Mouse (Mus musculus): Measurements from ENCODE around the gene Zbtb16. TPM values are rescaled to one million over a fixed set of nuclear protein-coding genes. Genes with fewer than 3 reads are reported as not detected.

Zbtb16 gene
- total RNA-seq, 1 experiment from 2014 or later: 7.3 TPM

DNA sequence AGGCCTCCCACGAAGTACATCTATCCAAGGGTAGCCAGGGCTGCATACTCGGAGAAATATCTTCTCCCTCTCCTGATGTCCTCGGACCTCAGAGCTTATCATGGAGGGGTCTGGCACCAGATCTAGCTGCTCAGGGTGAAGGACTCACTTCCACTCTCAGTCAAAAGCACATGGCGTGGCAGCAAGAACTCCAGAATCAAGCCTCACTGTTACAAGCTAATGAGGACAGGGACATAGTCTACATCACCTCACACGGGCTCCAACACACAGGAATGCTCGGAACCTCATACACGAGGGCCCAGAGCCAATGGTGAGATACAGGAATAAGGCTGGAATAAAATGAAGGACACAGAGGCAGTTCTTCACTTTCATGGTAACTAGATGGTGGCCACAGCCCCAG, 7.2 kb downstream of the Zbtb16 start:
- ATAC-seq (replicated peaks; ENCODE audit: low read depth, poor library complexity, severe bottlenecking): no peak

DNA sequence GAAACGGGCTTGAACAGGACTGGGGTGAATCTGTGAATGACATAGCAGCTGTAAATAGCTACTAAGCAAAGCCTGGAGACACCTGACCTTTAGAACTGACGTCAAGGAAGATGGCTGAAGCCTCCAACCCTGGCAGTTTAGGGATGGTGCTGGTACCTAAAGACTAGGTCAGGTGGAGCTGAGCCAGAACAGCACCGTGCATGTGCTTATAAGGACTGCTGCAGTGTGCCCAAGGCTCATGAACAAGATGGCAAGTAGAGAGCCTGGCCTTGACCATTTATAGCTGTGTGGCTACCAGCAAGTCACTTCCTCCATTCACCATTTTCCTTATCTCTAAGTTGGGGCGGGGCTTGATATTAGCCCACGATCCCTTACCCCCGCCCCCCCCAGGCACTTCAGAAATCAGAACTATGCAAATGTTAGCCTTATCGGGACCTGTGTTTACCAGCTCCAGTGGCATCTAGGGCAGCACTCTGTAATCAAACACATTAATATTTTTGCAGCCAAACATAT, 9.6 kb downstream of the Zbtb16 start:
- 0 out of 2 replicates have a peak, but pooled peaks have one; percentile 5 for ATAC-seq (replicated peaks; ENCODE audit: low read depth, poor library complexity, severe bottlenecking)

DNA sequence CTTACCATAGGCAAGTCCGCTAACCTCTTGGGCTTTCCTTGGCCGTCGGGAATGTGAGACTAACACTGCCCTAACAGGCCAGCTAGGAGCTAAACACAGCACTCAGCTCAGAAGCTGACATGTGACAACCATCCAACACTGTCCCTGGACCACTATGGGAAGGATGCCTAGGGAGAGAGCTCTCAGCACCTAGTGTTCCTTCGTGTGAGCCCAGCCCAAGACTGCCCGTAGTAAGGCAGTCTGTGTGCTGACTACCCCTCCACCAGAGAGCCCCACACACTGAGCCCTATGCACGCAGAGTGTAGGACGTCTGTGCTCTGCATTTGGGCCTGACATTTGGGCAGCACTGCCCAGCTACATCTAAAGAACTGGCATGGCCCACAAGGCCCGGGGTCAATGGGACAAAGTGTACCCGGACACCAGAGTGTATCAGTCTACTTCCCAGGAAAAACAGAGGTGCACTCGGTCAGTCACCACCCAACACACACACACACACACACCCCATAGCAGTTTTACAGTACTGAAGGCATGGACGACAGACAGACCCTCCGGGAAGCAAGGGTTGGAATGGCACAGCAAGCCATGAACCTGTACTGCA, 11.4 kb downstream of the Zbtb16 start:
- ATAC-seq (replicated peaks; ENCODE audit: low read depth, poor library complexity, severe bottlenecking): no peak

GRCm38 (mm10) chr9:48823851-48824250, 12.2 kb downstream of the Zbtb16 start:
- no peak for ATAC-seq (replicated peaks; ENCODE audit: low read depth, poor library complexity, severe bottlenecking)

- no peak for ATAC-seq (replicated peaks; ENCODE audit: low read depth, poor library complexity, severe bottlenecking)
Observed at GRCm38 (mm10) chr9:48823319-48823705, 12.7 kb downstream of the Zbtb16 start.

GRCm38 (mm10) chr9:48822586-48823318, 13.3 kb downstream of the Zbtb16 start:
- no peak for ATAC-seq (replicated peaks; ENCODE audit: low read depth, poor library complexity, severe bottlenecking)

DNA sequence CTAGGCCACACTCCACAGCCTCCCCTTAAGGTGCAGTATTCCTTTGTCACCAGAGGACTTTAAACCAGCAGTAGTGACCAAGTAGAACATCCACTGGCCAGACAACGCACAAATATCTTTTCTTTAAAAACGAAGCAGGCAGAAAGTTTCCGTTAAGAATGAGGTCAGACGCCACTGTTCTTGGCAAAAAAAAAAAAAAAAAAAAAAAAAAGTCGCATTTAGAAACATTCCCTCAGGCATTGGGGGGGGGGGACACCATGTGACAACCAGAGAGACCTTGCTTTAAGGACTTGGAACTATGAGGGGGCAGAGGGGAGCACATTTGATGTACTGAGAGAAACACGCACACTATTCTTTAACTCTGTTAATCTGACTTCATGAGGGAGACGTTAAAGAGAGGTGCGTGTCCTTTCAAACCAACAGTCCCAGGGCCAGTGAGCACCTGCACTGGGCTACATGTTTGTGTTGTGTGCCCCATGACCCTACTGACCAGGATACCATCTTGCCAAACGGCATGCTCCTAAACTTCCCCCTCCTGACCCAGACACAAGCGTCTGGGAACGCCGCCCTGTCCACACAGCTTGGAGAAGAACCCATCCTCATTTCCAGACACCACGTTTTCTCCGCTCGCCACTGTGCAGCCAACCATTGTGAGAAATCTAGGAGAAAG, 14.0 kb downstream of the Zbtb16 start:
- ATAC-seq (replicated peaks; ENCODE audit: low read depth, poor library complexity, severe bottlenecking): no peak

GRCm38 (mm10) chr9:48821431-48821830, 14.6 kb downstream of the Zbtb16 start:
- peak; percentile 54 for ATAC-seq (replicated peaks; ENCODE audit: low read depth, poor library complexity, severe bottlenecking)

DNA sequence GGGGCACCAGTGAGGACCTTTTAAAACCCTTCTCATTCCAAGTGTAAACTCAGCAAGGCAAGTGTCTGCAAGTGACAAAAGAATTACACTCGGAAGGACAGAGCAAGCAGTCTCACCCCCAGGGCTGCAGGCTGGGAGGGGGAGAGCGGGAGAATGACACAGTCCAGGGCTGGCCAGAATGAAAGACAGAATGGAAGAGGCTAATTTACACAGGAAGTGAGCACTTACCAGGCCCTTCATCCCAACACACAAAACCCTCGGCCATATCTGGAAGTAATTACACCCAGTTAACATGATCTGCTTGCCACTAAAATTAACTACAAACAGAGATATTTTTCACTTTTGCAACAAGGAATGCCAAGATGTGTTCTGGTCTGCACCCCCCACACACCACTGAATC, 15.2 kb downstream of the Zbtb16 start:
- ATAC-seq (replicated peaks; ENCODE audit: low read depth, poor library complexity, severe bottlenecking): no peak

- no peak for ATAC-seq (replicated peaks; ENCODE audit: low read depth, poor library complexity, severe bottlenecking)
Observed at GRCm38 (mm10) chr9:48819695-48820094, 16.3 kb downstream of the Zbtb16 start.

DNA sequence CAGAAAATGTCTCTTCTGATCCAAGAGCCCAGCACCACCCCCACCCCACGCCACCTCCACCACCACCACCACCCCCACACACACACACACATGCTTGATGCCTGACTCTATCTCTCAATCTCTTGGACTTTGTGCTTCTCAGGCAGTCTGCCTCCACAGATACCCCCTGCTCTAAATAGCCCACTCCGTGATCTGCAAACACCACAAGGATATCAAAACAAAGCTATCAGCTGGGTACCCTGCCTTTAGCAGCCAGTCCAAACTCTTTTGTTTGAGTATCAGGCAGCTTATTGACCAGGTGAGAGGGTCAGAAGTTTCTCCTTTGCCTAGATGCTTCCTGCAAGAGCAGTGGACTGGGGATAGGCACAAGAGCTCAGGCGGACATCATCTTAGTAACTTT, 16.9 kb downstream of the Zbtb16 start:
- no peak for ATAC-seq (replicated peaks; ENCODE audit: low read depth, poor library complexity, severe bottlenecking)

DNA sequence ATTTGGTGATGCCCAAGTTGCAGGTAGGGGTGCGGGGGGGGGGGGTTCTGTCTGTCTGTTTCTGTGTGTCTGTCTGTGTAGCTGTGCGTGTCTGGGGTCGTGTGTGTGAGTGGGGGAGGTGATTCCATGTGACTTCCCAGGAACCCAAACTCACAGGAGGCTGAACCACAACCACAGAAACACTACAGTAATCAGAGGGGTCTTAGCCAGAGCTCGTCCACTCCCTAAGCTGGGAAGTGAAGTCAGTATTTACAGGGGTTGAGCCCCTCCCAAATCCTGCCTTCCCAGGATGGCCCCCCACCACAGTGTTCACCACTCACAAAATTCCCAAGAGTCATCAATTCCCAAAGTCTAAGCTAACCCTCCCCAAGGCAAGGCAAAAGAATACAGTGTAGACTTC, 18.1 kb downstream of the Zbtb16 start:
- no peak for ATAC-seq (replicated peaks; ENCODE audit: low read depth, poor library complexity, severe bottlenecking)

- peak; percentile 36 for ATAC-seq (replicated peaks; ENCODE audit: low read depth, poor library complexity, severe bottlenecking)
Observed at GRCm38 (mm10) chr9:48817399-48817793, 18.6 kb downstream of the Zbtb16 start.

DNA sequence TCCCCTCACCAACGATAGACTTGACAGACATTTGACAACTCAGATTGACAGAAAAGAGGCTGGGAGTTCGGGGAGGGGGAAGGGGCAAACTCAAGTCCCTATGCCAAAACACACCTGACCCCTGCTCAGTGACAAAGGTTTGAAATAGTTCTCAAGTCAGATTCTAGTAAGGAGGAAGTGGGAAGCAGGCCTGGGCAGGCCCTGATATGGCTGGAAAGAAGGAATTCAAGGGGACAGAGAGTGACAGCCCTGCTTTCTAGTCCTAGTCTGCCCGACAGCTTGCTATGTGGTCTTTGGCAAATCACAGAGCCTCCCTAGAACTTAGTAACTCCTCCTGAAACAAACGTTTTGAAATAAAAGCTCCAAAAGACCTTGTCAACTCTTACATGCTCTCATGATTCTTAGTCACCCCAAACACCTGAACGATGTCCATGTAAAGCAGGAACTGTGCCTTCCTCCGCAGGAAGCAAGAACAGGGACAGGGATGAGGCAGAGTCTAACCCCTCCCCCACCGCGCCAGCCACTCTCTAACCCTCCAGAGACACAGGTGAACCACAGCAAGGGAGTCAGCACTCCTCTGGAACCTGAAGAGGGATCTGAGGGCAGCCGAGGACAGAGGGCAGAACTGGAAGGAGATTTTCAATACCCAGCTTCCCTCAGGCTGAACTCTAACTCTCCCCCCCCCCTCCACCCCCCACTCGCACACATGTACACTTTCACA, 19.2 kb downstream of the Zbtb16 start:
- ATAC-seq (replicated peaks; ENCODE audit: low read depth, poor library complexity, severe bottlenecking): no peak

DNA sequence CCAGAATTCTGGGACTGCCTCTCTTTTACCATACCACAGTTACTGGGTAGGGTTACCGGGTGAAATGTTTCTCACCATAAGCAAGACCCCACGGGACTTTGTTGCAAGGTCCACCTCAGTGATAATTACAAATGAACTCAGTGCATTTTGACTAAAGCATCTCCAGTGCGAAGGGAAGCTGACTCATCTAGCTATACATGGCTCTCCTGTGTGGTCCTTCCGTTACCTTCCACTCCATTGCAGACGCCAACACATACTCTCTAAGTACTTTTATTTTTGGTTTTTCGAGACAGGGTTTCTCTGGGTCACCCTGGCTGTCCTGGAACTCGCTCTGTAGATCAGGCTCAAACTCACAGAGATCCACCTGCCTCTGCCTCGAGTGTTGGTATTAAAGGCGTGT, 19.9 kb downstream of the Zbtb16 start:
- no peak for ATAC-seq (replicated peaks; ENCODE audit: low read depth, poor library complexity, severe bottlenecking)

GRCm38 (mm10) chr9:48814881-48815495, 21.0 kb downstream of the Zbtb16 start:
- no peak for ATAC-seq (replicated peaks; ENCODE audit: low read depth, poor library complexity, severe bottlenecking)

- peak; percentile 87 for ATAC-seq (replicated peaks; ENCODE audit: low read depth, poor library complexity, severe bottlenecking)
Observed at GRCm38 (mm10) chr9:48813960-48814880, 21.8 kb downstream of the Zbtb16 start.

- ATAC-seq (replicated peaks; ENCODE audit: low read depth, poor library complexity, severe bottlenecking): no peak
Observed at GRCm38 (mm10) chr9:48812352-48812751, 23.7 kb downstream of the Zbtb16 start.

- ATAC-seq (replicated peaks; ENCODE audit: low read depth, poor library complexity, severe bottlenecking): peak; percentile 65
Observed at GRCm38 (mm10) chr9:48806591-48806990, 29.4 kb downstream of the Zbtb16 start.

Data from common myeloid progenitor, adult 5-6 weeks (primary cell).